Mouse (Mus musculus): ENCODE measurements around the gene Dll4. TPM values are rescaled to one million over a fixed set of nuclear protein-coding genes. Genes with fewer than 3 reads are reported as not detected.

Dll4 gene
- polyA plus RNA-seq, 1 experiment from 2014 or later: 5.5 TPM

- Histone ChIP-seq H3K36me3 (ENCODE audit: control insufficient read depth, insufficient read depth) (no peaks in the 10 kb centered on the region), H3K4me3 (replicated peaks; ENCODE audit: low read length) (no peak overlapping the region), H3K4me1 (replicated peaks; ENCODE audit: control insufficient read depth, insufficient read depth, low read length) (no peaks in the 10 kb centered on the region), H3K4me2 (ENCODE audit: low read length) (no peak overlapping the region), H3K27me3 (replicated peaks; ENCODE audit: control insufficient read depth, insufficient read depth, low read length) (no peaks in the 10 kb centered on the region), H3K9me3 (ENCODE audit: control insufficient read depth, low read length) (peaks cover 14% of the 10 kb centered on the region), H3K9ac (replicated peaks; ENCODE audit: low read depth, low read length) (no peak overlapping the region), H3K27ac (ENCODE audit: low read length) (no peak overlapping the region)
- ATAC-seq: no peak
- WGBS: 88% methylated on average over 3 of the region's 3 CpGs
These were observed 39.4 kb downstream of the Dll4 start for GRCm38 (mm10) chr2:119364969-119365368.

- Histone ChIP-seq H3K4me2 (ENCODE audit: low read length) (no peak overlapping the region), H3K4me3 (replicated peaks; ENCODE audit: low read length) (no peak overlapping the region), H3K4me1 (replicated peaks; ENCODE audit: control insufficient read depth, insufficient read depth, low read length) (no peaks in the 10 kb centered on the region), H3K27ac (ENCODE audit: low read length) (no peak overlapping the region), H3K36me3 (ENCODE audit: control insufficient read depth, insufficient read depth) (no peaks in the 10 kb centered on the region), H3K9ac (replicated peaks; ENCODE audit: low read depth, low read length) (no peak overlapping the region), H3K27me3 (replicated peaks; ENCODE audit: control insufficient read depth, insufficient read depth, low read length) (no peaks in the 10 kb centered on the region), H3K9me3 (ENCODE audit: control insufficient read depth, low read length) (no peaks in the 10 kb centered on the region)
- ATAC-seq: no peak
- 71% methylated on average over 3 of the region's 3 CpGs for WGBS
These were observed 41.8 kb downstream of the Dll4 start for GRCm38 (mm10) chr2:119367346-119367745.

GRCm38 (mm10) chr2:119370116-119370515 lies 44.5 kb downstream of the Dll4 start:
- ATAC-seq: no peak
- no peak overlapping the region for H3K4me2 ChIP-seq (ENCODE audit: low read length)
- H3K36me3 ChIP-seq (ENCODE audit: control insufficient read depth, insufficient read depth): peaks cover 3% of the 10 kb centered on the region; the same call in 1 of the 2 replicates
- H3K9ac ChIP-seq (replicated peaks; ENCODE audit: low read depth, low read length): no peak overlapping the region
- no peaks in the 10 kb centered on the region for H3K9me3 ChIP-seq (ENCODE audit: control insufficient read depth, low read length)
- 95% methylated on average over 10 of the region's 10 CpGs for WGBS
- no peaks in the 10 kb centered on the region for H3K4me1 ChIP-seq (replicated peaks; ENCODE audit: control insufficient read depth, insufficient read depth, low read length)
- H3K27ac ChIP-seq (ENCODE audit: low read length): no peak overlapping the region
- no peaks in the 10 kb centered on the region for H3K27me3 ChIP-seq (replicated peaks; ENCODE audit: control insufficient read depth, insufficient read depth, low read length)
- H3K4me3 ChIP-seq (replicated peaks; ENCODE audit: low read length): no peak overlapping the region

- no peak overlapping the region for H3K9ac ChIP-seq (replicated peaks; ENCODE audit: low read depth, low read length)
- H3K36me3 ChIP-seq (ENCODE audit: control insufficient read depth, insufficient read depth): peaks cover 24% of the 10 kb centered on the region
- H3K9me3 ChIP-seq (ENCODE audit: control insufficient read depth, low read length): no peaks in the 10 kb centered on the region
- H3K4me2 ChIP-seq (ENCODE audit: low read length): no peak overlapping the region
- no peaks in the 10 kb centered on the region for H3K27me3 ChIP-seq (replicated peaks; ENCODE audit: control insufficient read depth, insufficient read depth, low read length)
- no peak for ATAC-seq
- 71% methylated on average over 9 of the region's 9 CpGs for WGBS
- no peaks in the 10 kb centered on the region for H3K4me1 ChIP-seq (replicated peaks; ENCODE audit: control insufficient read depth, insufficient read depth, low read length)
- no peak overlapping the region for H3K4me3 ChIP-seq (replicated peaks; ENCODE audit: low read length)
- H3K27ac ChIP-seq (ENCODE audit: low read length): no peak overlapping the region
These were observed 51.7 kb downstream of the Dll4 start for GRCm38 (mm10) chr2:119377286-119377685.

- no peak overlapping the region for H3K4me3 ChIP-seq (replicated peaks; ENCODE audit: low read length)
- no peak for ATAC-seq
- H3K27ac ChIP-seq (ENCODE audit: low read length): no peak overlapping the region
- H3K27me3 ChIP-seq (replicated peaks; ENCODE audit: control insufficient read depth, insufficient read depth, low read length): no peaks in the 10 kb centered on the region
- 40% methylated on average over 3 of the region's 3 CpGs for WGBS
- no peaks in the 10 kb centered on the region for H3K9me3 ChIP-seq (ENCODE audit: control insufficient read depth, low read length)
- H3K36me3 ChIP-seq (ENCODE audit: control insufficient read depth, insufficient read depth): peaks cover 25% of the 10 kb centered on the region
- no peak overlapping the region for H3K4me2 ChIP-seq (ENCODE audit: low read length)
- H3K4me1 ChIP-seq (replicated peaks; ENCODE audit: control insufficient read depth, insufficient read depth, low read length): no peaks in the 10 kb centered on the region
- no peak overlapping the region for H3K9ac ChIP-seq (replicated peaks; ENCODE audit: low read depth, low read length)
These were observed 52.2 kb downstream of the Dll4 start for GRCm38 (mm10) chr2:119377826-119378225.

DNA sequence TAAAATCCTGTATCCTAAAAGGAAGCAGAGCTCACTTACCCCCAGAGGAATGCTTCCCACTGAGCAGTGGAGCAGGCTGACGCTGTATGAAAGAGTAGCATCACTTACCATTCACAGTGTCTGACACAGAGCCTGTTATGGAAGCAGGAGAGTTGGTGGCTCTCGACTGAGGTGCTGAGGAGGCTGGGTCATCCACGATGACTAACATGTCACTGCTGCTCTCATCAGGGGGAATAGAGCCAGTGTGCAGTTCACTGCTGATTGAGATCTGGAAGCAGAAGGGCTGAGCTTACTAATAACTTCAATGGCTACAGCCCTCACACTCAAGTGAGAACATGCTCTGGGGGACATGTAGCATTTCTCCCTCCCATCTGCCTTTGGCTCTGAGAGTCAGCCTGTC lies 53.9 kb downstream of the Dll4 start:
- H3K4me3 ChIP-seq (replicated peaks; ENCODE audit: low read length): no peak overlapping the region
- peaks cover 28% of the 10 kb centered on the region for H3K36me3 ChIP-seq (ENCODE audit: control insufficient read depth, insufficient read depth)
- ATAC-seq: no peak
- no peak overlapping the region for H3K4me2 ChIP-seq (ENCODE audit: low read length)
- H3K27ac ChIP-seq (ENCODE audit: low read length): no peak overlapping the region
- H3K9ac ChIP-seq (replicated peaks; ENCODE audit: low read depth, low read length): no peak overlapping the region
- H3K27me3 ChIP-seq (replicated peaks; ENCODE audit: control insufficient read depth, insufficient read depth, low read length): no peaks in the 10 kb centered on the region
- no peaks in the 10 kb centered on the region for H3K4me1 ChIP-seq (replicated peaks; ENCODE audit: control insufficient read depth, insufficient read depth, low read length)
- H3K9me3 ChIP-seq (ENCODE audit: control insufficient read depth, low read length): no peaks in the 10 kb centered on the region
- 87% methylated on average over 3 of the region's 3 CpGs for WGBS

Other genes with a start within 250 kb of the Dll4 start
- 17.6 and 20.3 TPM in 2 replicates for gene Rad51, start 213.0 kb upstream of the Dll4 start, polyA plus RNA-seq (2015; fragmentation: Nextera tagmentation; extraction: Ambion mirVana)
- gene Rmdn3, start 168.8 kb upstream of the Dll4 start, polyA plus RNA-seq (2015; fragmentation: Nextera tagmentation; extraction: Ambion mirVana): 59.6 and 65.3 TPM in 2 replicates
- 0.47 and 0.55 TPM in 2 replicates for gene Gchfr, start 158.0 kb upstream of the Dll4 start, polyA plus RNA-seq (2015; fragmentation: Nextera tagmentation; extraction: Ambion mirVana)
- 1.1 and 1.3 TPM in 2 replicates for gene Gm14137, start 151.3 kb upstream of the Dll4 start, polyA plus RNA-seq (2015; fragmentation: Nextera tagmentation; extraction: Ambion mirVana)
- gene Zfyve19, start 117.2 kb upstream of the Dll4 start, polyA plus RNA-seq (2015; fragmentation: Nextera tagmentation; extraction: Ambion mirVana): 66.2 and 66.9 TPM in 2 replicates
- gene Dnajc17, start 117.0 kb upstream of the Dll4 start, polyA plus RNA-seq (2015; fragmentation: Nextera tagmentation; extraction: Ambion mirVana): 21.3 and 24.6 TPM in 2 replicates
- gene Ppp1r14d, start 95.9 kb upstream of the Dll4 start, polyA plus RNA-seq (2015; fragmentation: Nextera tagmentation; extraction: Ambion mirVana): not detected in 2 replicates
- gene Spint1, start 88.4 kb upstream of the Dll4 start, polyA plus RNA-seq (2015; fragmentation: Nextera tagmentation; extraction: Ambion mirVana): 0.44 and 0.57 TPM in 2 replicates
- gene Rhov, start 54.5 kb upstream of the Dll4 start, polyA plus RNA-seq (2015; fragmentation: Nextera tagmentation; extraction: Ambion mirVana): 24.8 and 31.8 TPM in 2 replicates
- 32.5 and 33.6 TPM in 2 replicates for gene Vps18, start 37.0 kb upstream of the Dll4 start, polyA plus RNA-seq (2015; fragmentation: Nextera tagmentation; extraction: Ambion mirVana)
- gene Chac1, start 25.4 kb downstream of the Dll4 start, polyA plus RNA-seq (2015; fragmentation: Nextera tagmentation; extraction: Ambion mirVana): 4.6 and 11.3 TPM in 2 replicates
- 4.0 and 4.1 TPM in 2 replicates for gene Ino80, start 151.9 kb downstream of the Dll4 start, polyA plus RNA-seq (2015; fragmentation: Nextera tagmentation; extraction: Ambion mirVana)
- 1.1 and 1.6 TPM in 2 replicates for gene Exd1, start 221.8 kb downstream of the Dll4 start, polyA plus RNA-seq (2015; fragmentation: Nextera tagmentation; extraction: Ambion mirVana)
- 78.6 and 78.8 TPM in 2 replicates for gene Chp1, start 221.9 kb downstream of the Dll4 start, polyA plus RNA-seq (2015; fragmentation: Nextera tagmentation; extraction: Ambion mirVana)